Mouse (Mus musculus) small intestine, adult 2 months (tissue): ENCODE measurements at regions not wholly inside any gene's neighbourhood (a gene's known extent, or its start where the extent isn't known, plus 50 kb on each side); places are given as distances from the start of the nearest gene placed in this dataset.

Source experiments
- H3K27ac ChIP-seq: fragments of 200-500 bp; 2 replicates; pipeline ENCODE4 v1.5.1; 2012; ENCODE audit warnings: low read depth, low read length, control low read depth, inconsistent platforms; ENCODE audit not compliant: insufficient read depth
- H3K27me3 ChIP-seq: fragments of 200-500 bp; 2 replicates; pipeline ENCODE4 v1.6.1; 2012; ENCODE audit warnings: mild to moderate bottlenecking, moderate library complexity, low read length, inconsistent platforms; ENCODE audit not compliant: control insufficient read depth, insufficient read depth
- H3K36me3 ChIP-seq: fragments of 200-500 bp; 2 replicates; pipeline ENCODE4 v1.6.1; 2012; ENCODE audit warnings: mild to moderate bottlenecking, low read length, control low read depth, inconsistent platforms; ENCODE audit not compliant: control insufficient read depth, insufficient read depth
- H3K4me1 ChIP-seq: fragments of 200-500 bp; 2 replicates; pipeline ENCODE4 v1.6.1; 2012; ENCODE audit warnings: low read length, inconsistent platforms, mixed read lengths; ENCODE audit not compliant: control insufficient read depth, insufficient read depth, insufficient read length
- H3K4me3 ChIP-seq: fragments of 200-500 bp; 2 replicates; pipeline ENCODE4 v1.5.1; 2012; ENCODE audit warnings: low read depth, mild to moderate bottlenecking, control low read depth, inconsistent platforms, low read length, moderate library complexity
- CTCF ChIP-seq: fragments of 200-500 bp; IDR thresholded peaks from 2 replicates; pipeline ENCODE4 v1.5.1; 2012; ENCODE audit warnings: low read depth, mild to moderate bottlenecking, control low read depth, inconsistent platforms, low read length, moderate library complexity, mixed read lengths; ENCODE audit not compliant: insufficient replicate concordance, insufficient read length; ENCODE audit errors: extremely low read depth
- POLR2A ChIP-seq: fragments of 200-500 bp; IDR thresholded peaks from 2 replicates; pipeline ENCODE4 v1.6.1; 2012; ENCODE audit warnings: low read depth, mild to moderate bottlenecking, control low read depth, inconsistent platforms, low read length, moderate library complexity
- WGBS: fragments of 180-500 bp; shearing (Covaris S2); methylation state at CpG from one replicate; pipeline ENCODE4 v1.1.7; 2018; 5-methylcytosine and 5-hydroxymethylcytosine counted together

GRCm38 (mm10) chr5:119544681-119545080 is 125.8 kb upstream of the Tbx3 start:
- Histone ChIP-seq H3K27ac (no peak overlapping the region), H3K4me3 (no peak overlapping the region), H3K4me1 (no peaks in the 10 kb centered on the region), H3K36me3 (no peaks in the 10 kb centered on the region), H3K27me3 (no peaks in the 10 kb centered on the region)
- WGBS: 68% methylated on average over 11 of the region's 11 CpGs
- TF ChIP-seq CTCF (no peak), POLR2A (no peak)

GRCm38 (mm10) chr5:119547070-119547469 is 123.4 kb upstream of the Tbx3 start:
- H3K27me3 ChIP-seq: no peaks in the 10 kb centered on the region
- 80% methylated on average over 19 of the region's 19 CpGs for WGBS
- TF ChIP-seq POLR2A: no peak
- no peak for TF ChIP-seq CTCF
- H3K36me3 ChIP-seq: no peaks in the 10 kb centered on the region
- no peak overlapping the region for H3K4me3 ChIP-seq
- H3K4me1 ChIP-seq: no peaks in the 10 kb centered on the region
- no peak overlapping the region for H3K27ac ChIP-seq

- Histone ChIP-seq H3K36me3 (no peaks in the 10 kb centered on the region), H3K4me3 (no peak overlapping the region), H3K4me1 (no peaks in the 10 kb centered on the region), H3K27me3 (no peaks in the 10 kb centered on the region), H3K27ac (no peak overlapping the region)
- WGBS: 77% methylated on average over 6 of the region's 6 CpGs
- TF ChIP-seq CTCF (no peak), POLR2A (no peak)
Observed at GRCm38 (mm10) chr5:119550916-119551315, 119.6 kb upstream of the Tbx3 start.

GRCm38 (mm10) chr5:119553469-119553868 is 117.0 kb upstream of the Tbx3 start:
- no peaks in the 10 kb centered on the region for H3K4me1 ChIP-seq
- no peak overlapping the region for H3K4me3 ChIP-seq
- no peak overlapping the region for H3K27ac ChIP-seq
- no peaks in the 10 kb centered on the region for H3K36me3 ChIP-seq
- H3K27me3 ChIP-seq: no peaks in the 10 kb centered on the region
- no peak for TF ChIP-seq POLR2A
- TF ChIP-seq CTCF: no peak
- 56% methylated on average over 5 of the region's 5 CpGs for WGBS

GRCm38 (mm10) chr5:119557071-119557470 is 113.4 kb upstream of the Tbx3 start:
- H3K27me3 ChIP-seq: no peaks in the 10 kb centered on the region
- 65% methylated on average over 5 of the region's 5 CpGs for WGBS
- TF ChIP-seq CTCF: no peak
- no peak for TF ChIP-seq POLR2A
- H3K4me1 ChIP-seq: no peaks in the 10 kb centered on the region
- H3K36me3 ChIP-seq: no peaks in the 10 kb centered on the region
- H3K27ac ChIP-seq: no peak overlapping the region
- no peak overlapping the region for H3K4me3 ChIP-seq

- TF ChIP-seq CTCF: no peak
- H3K4me3 ChIP-seq: no peak overlapping the region
- WGBS: 95% methylated on average over 11 of the region's 11 CpGs
- H3K4me1 ChIP-seq: no peaks in the 10 kb centered on the region
- H3K27ac ChIP-seq: no peak overlapping the region
- peaks cover 6% of the 10 kb centered on the region for H3K27me3 ChIP-seq
- no peaks in the 10 kb centered on the region for H3K36me3 ChIP-seq
Observed at GRCm38 (mm10) chr5:119559696-119560095, 110.8 kb upstream of the Tbx3 start.

GRCm38 (mm10) chr5:119560392-119560791 is 110.1 kb upstream of the Tbx3 start:
- TF ChIP-seq POLR2A (no peak), CTCF (no peak)
- 97% methylated on average over 5 of the region's 5 CpGs for WGBS
- no peaks in the 10 kb centered on the region for H3K4me1 ChIP-seq
- H3K36me3 ChIP-seq: no peaks in the 10 kb centered on the region
- no peak overlapping the region for H3K27ac ChIP-seq
- H3K4me3 ChIP-seq: no peak overlapping the region
- H3K27me3 ChIP-seq: peaks cover 6% of the 10 kb centered on the region

GRCm38 (mm10) chr5:119561531-119561930 is 108.9 kb upstream of the Tbx3 start:
- Histone ChIP-seq H3K27me3 (peaks cover 6% of the 10 kb centered on the region), H3K27ac (no peak overlapping the region), H3K4me1 (no peaks in the 10 kb centered on the region), H3K4me3 (no peak overlapping the region), H3K36me3 (no peaks in the 10 kb centered on the region)
- 66% methylated on average over 7 of the region's 7 CpGs for WGBS
- no peak for TF ChIP-seq CTCF
- TF ChIP-seq POLR2A: no peak
